ENCODE assay signal across 8 mouse cellular contexts in genomic region chrX:136707446-136708167, GRCm38 (mm10). TPM values are rescaled to one million over a fixed set of nuclear protein-coding genes. Genes with fewer than 3 reads are reported as not detected.
DNase-seq lines count a peak whose midpoint lies in the region; ATAC-seq and TF ChIP-seq lines count a peak whose summit lies in the region.

Tceal1 (plus strand) TSS chrX:136707982.

- H3K4me1 ChIP-seq in forebrain, embryonic 15.5 days: peaks cover 9% of the 10 kb centered on the region; the same call in 1 of the 2 replicates
- no peaks in the 10 kb centered on the region for H3K4me1 ChIP-seq in liver, postnatal 0 days (ENCODE audit: insufficient read depth)
- no peaks in the 10 kb centered on the region for H3K4me1 ChIP-seq in neural tube, embryonic 14.5 days (ENCODE audit: control insufficient read depth, insufficient read depth, low read length)

- H3K4me2 ChIP-seq in forebrain, embryonic 15.5 days (replicated peaks): peak within 1 kb of the TSS; percentile 55
- peak within 1 kb of the TSS; percentile 67 for H3K4me2 ChIP-seq in liver, postnatal 0 days (ENCODE audit: low read depth, low read length)
- peak within 1 kb of the TSS; percentile 58 for H3K4me2 ChIP-seq in neural tube, embryonic 14.5 days (ENCODE audit: low read depth, low read length)

- peak within 1 kb of the TSS; percentile 55 for H3K4me3 ChIP-seq in forebrain, embryonic 15.5 days
- peak within 1 kb of the TSS; percentile 50 for H3K4me3 ChIP-seq in liver, postnatal 0 days (ENCODE audit: low read depth, low read length)
- H3K4me3 ChIP-seq in neural tube, embryonic 14.5 days (ENCODE audit: low read depth, low read length): peak within 1 kb of the TSS; percentile 41

- 30% methylated on average over 15 of the region's 15 CpGs for WGBS in forebrain, embryonic 15.5 days
- 22% methylated on average over 15 of the region's 15 CpGs for WGBS in liver, postnatal 0 days (ENCODE audit: insufficient replicate concordance)
- WGBS in neural tube, embryonic 14.5 days: 18% methylated on average over 15 of the region's 15 CpGs

- H3K9ac ChIP-seq in forebrain, embryonic 15.5 days (replicated peaks): peak within 1 kb of the TSS; percentile 66
- H3K9ac ChIP-seq in liver, postnatal 0 days (replicated peaks): peak within 1 kb of the TSS; percentile 64
- peak within 1 kb of the TSS; percentile 67 for H3K9ac ChIP-seq in neural tube, embryonic 14.5 days (replicated peaks; ENCODE audit: low read depth, low read length)

- H3K36me3 ChIP-seq in forebrain, embryonic 15.5 days: no peaks in the 10 kb centered on the region
- no peaks in the 10 kb centered on the region for H3K36me3 ChIP-seq in liver, postnatal 0 days (replicated peaks; ENCODE audit: insufficient read depth, low read length)
- H3K36me3 ChIP-seq in neural tube, embryonic 14.5 days (ENCODE audit: control insufficient read depth, insufficient read depth, low read length): no peaks in the 10 kb centered on the region

- no peak for TF ChIP-seq EP300 in liver, postnatal 0 days (IDR thresholded peaks at IDR 0.05; ENCODE audit: low read depth)

- DNase-seq in ES-CJ7 (ENCODE audit: low read depth, low spot score): peak; percentile 41
- peak; percentile 59 for DNase-seq in cerebellum, adult 11 months
- DNase-seq in heart, postnatal 10 days: peak; percentile 67 to 78
- DNase-seq in layer of hippocampus, adult 18-20 months (ENCODE audit: low spot score in 2 of 2): peak; percentile 50 to 76
- peak; percentile 37 for DNase-seq in liver, postnatal 0 days
- peak; percentile 14 to 59 for DNase-seq in urinary bladder, postnatal 36 days (ENCODE audit: low spot score in 2 of 2)

- no peak for TF ChIP-seq CTCF in liver, postnatal 0 days (IDR thresholded peaks at IDR 0.05; ENCODE audit: low read depth)

- ATAC-seq in forebrain, embryonic 15.5 days (replicated peaks): peak; percentile 95
- peak; percentile 77 for ATAC-seq in liver, postnatal 0 days
- peak; percentile 97 for ATAC-seq in neural tube, embryonic 14.5 days (ENCODE audit: low read depth)

- peak within 1 kb of the TSS; percentile 92 for H3K27ac ChIP-seq in forebrain, embryonic 15.5 days (replicated peaks)
- 0 out of 2 replicates have a peak within 1 kb of the TSS, but pooled peaks have one; percentile 16 for H3K27ac ChIP-seq in liver, postnatal 0 days (ENCODE audit: low read depth)
- H3K27ac ChIP-seq in neural tube, embryonic 14.5 days (ENCODE audit: low read depth, low read length): peak within 1 kb of the TSS; percentile 90

- intact Hi-C loops in heart, postnatal 10 days (cut with DNase I): no loop called here

- H3K27me3 ChIP-seq in forebrain, embryonic 15.5 days: no peaks in the 10 kb centered on the region
- peaks cover 7% of the 10 kb centered on the region; the same call in 1 of the 2 replicates for H3K27me3 ChIP-seq in liver, postnatal 0 days (ENCODE audit: insufficient read depth, low read length)
- H3K27me3 ChIP-seq in neural tube, embryonic 14.5 days (ENCODE audit: control insufficient read depth, insufficient read depth, low read length): no peaks in the 10 kb centered on the region

- no peaks in the 10 kb centered on the region for H3K9me3 ChIP-seq in forebrain, embryonic 15.5 days
- no peaks in the 10 kb centered on the region for H3K9me3 ChIP-seq in liver, postnatal 0 days (ENCODE audit: low read length)
- H3K9me3 ChIP-seq in neural tube, embryonic 14.5 days (ENCODE audit: control insufficient read depth, low read length): no peaks in the 10 kb centered on the region

RNA-seq across cellular contexts. Expression of gene Tceal1, which starts in this region (rescaled TPM):
- 19.3 and 20.2 TPM in 2 replicates for polyA plus RNA-seq in forebrain, embryonic 15.5 days (2015; fragmentation: Nextera tagmentation; extraction: Ambion mirVana)
- total RNA-seq in heart, postnatal 10 days (2021): 1 to 10 TPM; 5.1 to 6.2 TPM
- 10 to 100 TPM; 15.8 to 15.9 TPM for total RNA-seq in layer of hippocampus, adult 18-20 months (2021)
- 0.96 and 0.97 TPM in 2 replicates for polyA plus RNA-seq in liver, postnatal 0 days (2015; fragmentation: Nextera tagmentation; extraction: Ambion mirVana)
- polyA plus RNA-seq in neural tube, embryonic 14.5 days (2014; fragmentation: Nextera tagmentation; extraction: Ambion mirVana): 22.6 and 27.9 TPM in 2 replicates

Comparison
In these comparisons a context has a peak if more than half of its experiments do, and no peak if none do; other contexts are left out.
1. Peak in every context shown above with its lines: DNase-seq, ATAC-seq, H3K4me3 ChIP-seq and H3K27ac ChIP-seq.
2. RNA of gene Tceal1 (polyA plus RNA-seq): 22.6 to 27.9 TPM in neural tube, embryonic 14.5 days and 19.3 to 20.2 TPM in forebrain, embryonic 15.5 days; 0.96 to 0.97 TPM in liver, postnatal 0 days; every median in the first group is over 10 times any median in the second.
3. Peak in DNase-seq, ATAC-seq, H3K4me3 ChIP-seq, H3K27ac ChIP-seq, H3K9ac ChIP-seq and H3K4me2 ChIP-seq in liver, postnatal 0 days; RNA of the gene not detected or under 1 TPM.
4. H3K27ac ChIP-seq: peak in every context shown above with its lines; median percentile 92 in forebrain, embryonic 15.5 days; 90 in neural tube, embryonic 14.5 days; 16 in liver, postnatal 0 days.